Comparison of ENCODE assay signal across 9 mouse cellular contexts in the genomic region with DNA sequence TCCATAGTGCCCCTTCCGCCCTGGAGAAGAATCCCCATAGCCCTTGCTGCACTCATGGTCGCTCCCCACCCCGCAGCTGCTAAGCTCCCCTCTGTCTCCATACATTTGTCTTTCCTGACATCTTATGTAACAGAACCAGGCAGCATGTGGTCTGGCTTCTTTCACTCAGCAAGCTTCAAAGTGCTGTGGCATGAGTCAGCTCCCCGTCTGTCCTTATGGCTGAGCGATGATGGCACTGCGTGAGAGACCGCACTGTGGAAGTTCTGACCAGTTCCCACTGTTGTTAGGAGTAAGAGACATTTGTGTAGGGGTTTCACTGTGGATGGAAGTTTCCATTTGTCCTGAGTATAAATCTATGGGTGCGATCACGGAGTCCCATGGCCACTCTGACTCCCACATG.
DNase-seq lines count a peak whose midpoint lies in the region; ATAC-seq and TF ChIP-seq lines count a peak whose summit lies in the region.
"Had no signal": no experiment of that assay in that cellular context is flagged by ENCODE, and none has a peak within 500 bp of the region (broad histone marks: within the 10 kb centered on the region; RNA-seq: fewer than 3 reads in every experiment).

No protein-coding gene starts in this region.

- no peak overlapping the region for H3K9ac ChIP-seq in heart, embryonic 15.5 days
- H3K9ac ChIP-seq in forebrain, embryonic 13.5 days, result no peak overlapping the region

- 23% methylated on average over 9 of the region's 9 CpGs for WGBS in heart, embryonic 15.5 days
- WGBS in forebrain, embryonic 13.5 days, result 81% methylated on average over 9 of the region's 9 CpGs

- intact Hi-C loops in gastrocnemius, adult 2 months (cut with DNase I), result no loop called here
- intact Hi-C loops in gastrocnemius, postnatal 14 days (cut with DNase I; ENCODE audit: low total_unique reads), result no loop called here

- no peaks in the 10 kb centered on the region for H3K9me3 ChIP-seq in heart, embryonic 15.5 days (replicated peaks)
- H3K9me3 ChIP-seq in forebrain, embryonic 13.5 days (replicated peaks), result no peaks in the 10 kb centered on the region

- DNase-seq in gastrocnemius, adult 2 months, result no peak
- no peak for DNase-seq in gastrocnemius, postnatal 14 days
- DNase-seq in right cerebral cortex, adult 2 months (ENCODE audit: low spot score in 2 of 2), result peak; percentile 46 to 53
- no peak for DNase-seq in right cerebral cortex, postnatal 10 days (ENCODE audit: low spot score in 2 of 2)
- DNase-seq in ovary, postnatal 36 days (ENCODE audit: low spot score), result no peak
- no peak for DNase-seq in ovary, postnatal 10 days (ENCODE audit: low spot score)

- no peak for TF ChIP-seq CTCF in gastrocnemius, adult 2 months (IDR thresholded peaks at IDR 0.05)

- peaks cover 22% of the 10 kb centered on the region for H3K4me1 ChIP-seq in heart, embryonic 15.5 days (replicated peaks)
- no peaks in the 10 kb centered on the region for H3K4me1 ChIP-seq in forebrain, embryonic 13.5 days

- no peak overlapping the region for H3K27ac ChIP-seq in gastrocnemius, adult 2 months
- H3K27ac ChIP-seq in heart, embryonic 15.5 days, result peak overlapping the region; percentile 18; the same call in 1 of the 2 replicates
- H3K27ac ChIP-seq in forebrain, embryonic 13.5 days, result no peak overlapping the region
- H3K27ac ChIP-seq: hindbrain, postnatal 0 days had no signal

- H3K27me3 ChIP-seq in heart, embryonic 15.5 days, result 0 out of 2 replicates have a peak, but pooled peaks cover 14% of the 10 kb centered on the region
- H3K27me3 ChIP-seq in forebrain, embryonic 13.5 days, result no peaks in the 10 kb centered on the region

- peak overlapping the region; percentile 45 for H3K4me3 ChIP-seq in gastrocnemius, adult 2 months
- no peak overlapping the region for H3K4me3 ChIP-seq in heart, embryonic 15.5 days
- no peak overlapping the region for H3K4me3 ChIP-seq in forebrain, embryonic 13.5 days

- peak; percentile 60 for ATAC-seq in heart, embryonic 15.5 days (replicated peaks; ENCODE audit: insufficient number of reproducible peaks, insufficient read depth, low FRiP score, low read depth)
- no peak for ATAC-seq in forebrain, embryonic 13.5 days
- ATAC-seq: hindbrain, postnatal 0 days had no signal

- H3K4me2 ChIP-seq in heart, embryonic 15.5 days, result peak overlapping the region; percentile 31; the same call in 1 of the 2 replicates
- no peak overlapping the region for H3K4me2 ChIP-seq in forebrain, embryonic 13.5 days

- H3K36me3 ChIP-seq in heart, embryonic 15.5 days, result no peaks in the 10 kb centered on the region
- no peaks in the 10 kb centered on the region for H3K36me3 ChIP-seq in forebrain, embryonic 13.5 days (ENCODE audit: poor library complexity, severe bottlenecking)

Comparison
In these comparisons a context has a peak if more than half of its experiments do, and no peak if none do; other contexts are left out.
1. DNase-seq: peak in right cerebral cortex, adult 2 months (2 of 2); none in gastrocnemius, adult 2 months (single experiment), gastrocnemius, postnatal 14 days (single experiment), right cerebral cortex, postnatal 10 days (0 of 2), ovary, postnatal 36 days (single experiment) and ovary, postnatal 10 days (single experiment).